Mouse (Mus musculus) granulocyte monocyte progenitor cell, adult 5-6 weeks (primary cell): Measurements from ENCODE around the gene Gm14632. TPM values are rescaled to one million over a fixed set of nuclear protein-coding genes. Genes with fewer than 3 reads are reported as not detected.
"Not testable (repeated sequence)": the region's sequence is repeated elsewhere in the genome, so short reads cannot be mapped to it uniquely, and the experiment has no call there.

Experiments
- ATAC-seq: replicated peaks from 2 replicates; pipeline ENCODE4 v1.8.0; 2016; ENCODE audit warnings: mild to moderate bottlenecking, moderate TSS enrichment, inconsistent platforms; ENCODE audit not compliant: poor library complexity, severe bottlenecking
- total RNA-seq, 2 experiments: library from RNA; stranded (forward) in 1 of 2; stranded (reverse) in 1 of 2; fragments of 200-712, 200-1000 nt in 1 of 2; fragments of >200 nt in 1 of 2; fragmentation: Nextera tagmentation in 1 of 2; gene quantifications; 2 replicates each; pipeline ENCODE4 v1.2.3; 2014 to 2017

The Gm14632 gene
- total RNA-seq (2014; fragmentation: Nextera tagmentation) (not detected in 2 replicates), total RNA-seq (2017) (not detected in 2 replicates)

GRCm38 (mm10) chrX:30329472-30329871, at the start of gene Gm14632:
Gene Gm14632 (plus strand): TSS chrX:30329772.
- not testable (repeated sequence) for ATAC-seq
